Mouse (Mus musculus): ENCODE data around the gene Gpc3.

DNA sequence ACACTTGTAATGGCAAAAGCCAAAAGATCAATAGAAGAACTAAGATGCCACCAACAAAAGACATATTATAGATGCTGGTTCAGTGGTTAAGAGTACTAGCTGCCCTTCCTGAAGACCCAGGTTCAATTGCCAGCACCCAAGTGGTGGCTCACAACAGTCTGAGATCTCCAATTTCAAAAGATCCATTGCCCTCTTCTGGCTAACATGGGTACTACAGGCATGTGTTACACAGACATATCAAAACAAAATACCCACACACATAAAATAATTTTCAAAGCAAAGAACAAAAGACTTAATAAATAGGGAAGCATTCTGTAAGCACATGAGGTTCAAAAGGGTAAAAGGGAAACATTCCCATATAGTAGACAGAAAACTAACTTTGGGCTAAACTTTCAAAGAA lies 26.1 kb downstream of the Gpc3 start:
- peak; percentile 43 for TF ChIP-seq CTCF (IDR thresholded peaks at IDR 0.05)
- TF ChIP-seq EP300 (IDR thresholded peaks at IDR 0.05; ENCODE audit: insufficient read depth, low read depth, low read length): no peak
